Mouse (Mus musculus) hindbrain, embryonic 13.5 days (tissue): ENCODE measurements at regions not wholly inside any gene's neighbourhood (a gene's known extent, or its start where the extent isn't known, plus 50 kb on each side); places are given as distances from the start of the nearest gene placed in this dataset. TPM values are rescaled to one million over a fixed set of nuclear protein-coding genes. Genes with fewer than 3 reads are reported as not detected.

Source experiments
- ATAC-seq: fragments of 200-750 bp; cut with Nextera tagmentation; 2 replicates; pipeline ENCODE4 v1.8.0; 2017; ENCODE audit warnings: moderate TSS enrichment; ENCODE audit not compliant: low FRiP score
- H3K27ac ChIP-seq: fragments of 300-500 bp; sonication (generic); 2 replicates; pipeline ENCODE4 v1.5.1; 2015; ENCODE audit warnings: inconsistent platforms, mild to moderate bottlenecking, moderate library complexity
- H3K27me3 ChIP-seq: fragments of 300-500 bp; sonication (generic); 2 replicates; pipeline ENCODE4 v1.6.1; 2015; ENCODE audit warnings: mild to moderate bottlenecking, inconsistent platforms
- H3K36me3 ChIP-seq: fragments of 300-500 bp; sonication (generic); 2 replicates; pipeline ENCODE4 v1.6.1; 2015; ENCODE audit warnings: mild to moderate bottlenecking, inconsistent platforms
- H3K4me1 ChIP-seq: fragments of 300-500 bp; sonication (generic); replicated peaks from 2 replicates; pipeline ENCODE4 v1.6.1; 2015; ENCODE audit warnings: inconsistent platforms
- H3K4me2 ChIP-seq: fragments of 300-500 bp; sonication (generic); 2 replicates; pipeline ENCODE4 v1.6.1; 2015; ENCODE audit warnings: inconsistent platforms, mild to moderate bottlenecking, moderate library complexity
- H3K4me3 ChIP-seq: fragments of 300-500 bp; sonication (generic); 2 replicates; pipeline ENCODE4 v1.5.1; 2015; ENCODE audit warnings: mild to moderate bottlenecking, inconsistent platforms
- H3K9ac ChIP-seq: fragments of 300-500 bp; sonication (generic); 2 replicates; pipeline ENCODE4 v1.6.1; 2015; ENCODE audit warnings: mild to moderate bottlenecking, inconsistent platforms
- H3K9me3 ChIP-seq: fragments of 300-500 bp; sonication (generic); 2 replicates; pipeline ENCODE4 v1.6.1; 2016; ENCODE audit warnings: inconsistent platforms
- WGBS: fragments of 180-500 bp; shearing (Covaris S2); methylation state at CpG from one replicate; pipeline ENCODE4 v1.1.7; 2015; 5-methylcytosine and 5-hydroxymethylcytosine counted together
- microRNA-seq: library from miRNA; unstranded; fragments of <30 nt; microRNA quantifications from one replicate; pipeline ENCODE4, GENCODE M21; 2016

DNA sequence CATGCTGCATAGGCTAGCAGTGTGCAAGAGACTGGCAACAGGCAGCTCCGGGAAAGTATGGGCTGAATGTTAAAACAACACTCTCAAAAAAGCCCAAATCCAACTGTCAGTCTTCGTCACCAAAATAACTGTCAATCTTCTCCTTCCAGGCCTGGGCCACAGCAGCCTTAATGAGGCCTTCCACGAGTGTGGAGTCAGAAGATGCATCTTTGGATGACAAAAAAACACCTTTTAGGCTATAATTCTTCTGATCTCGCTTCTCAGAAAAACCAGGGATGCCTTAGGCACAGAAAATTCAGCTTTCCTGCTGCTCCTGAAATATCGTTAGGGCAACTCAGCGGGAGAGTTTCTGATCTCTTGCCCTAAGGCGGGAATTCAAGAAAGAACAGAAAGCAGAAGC is 82.2 kb upstream of the Zpld1 start:
- no peaks in the 10 kb centered on the region for H3K4me1 ChIP-seq
- no peak overlapping the region for H3K27ac ChIP-seq
- H3K36me3 ChIP-seq: no peaks in the 10 kb centered on the region
- no peak overlapping the region for H3K4me2 ChIP-seq
- no peaks in the 10 kb centered on the region for H3K27me3 ChIP-seq
- no peak overlapping the region for H3K9ac ChIP-seq
- ATAC-seq: no peak
- no peaks in the 10 kb centered on the region for H3K9me3 ChIP-seq
- H3K4me3 ChIP-seq: no peak overlapping the region
- 73% methylated on average over 7 of the region's 7 CpGs for WGBS

DNA sequence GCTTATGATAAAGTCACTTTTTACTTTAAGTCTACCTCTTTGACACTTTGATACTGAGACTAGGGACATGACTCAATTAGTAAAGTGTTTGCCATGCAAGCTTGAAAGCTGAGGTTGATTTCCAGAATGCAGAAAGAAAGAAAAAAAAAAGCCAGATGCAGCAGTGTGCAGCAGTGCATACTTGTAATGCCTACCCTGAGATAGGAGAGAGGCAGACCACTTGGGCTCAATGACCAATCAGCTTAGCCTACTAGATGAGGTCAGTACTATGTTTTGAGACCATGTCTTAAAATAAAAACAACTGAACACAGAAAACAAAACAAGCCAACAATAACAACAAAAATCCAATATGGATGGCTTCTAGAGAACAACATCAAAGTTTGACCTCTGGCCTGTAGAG is 81.4 kb upstream of the Zpld1 start:
- Histone ChIP-seq H3K27ac (no peak overlapping the region), H3K27me3 (no peaks in the 10 kb centered on the region), H3K4me1 (no peaks in the 10 kb centered on the region), H3K36me3 (no peaks in the 10 kb centered on the region), H3K4me3 (no peak overlapping the region), H3K9ac (no peak overlapping the region), H3K9me3 (no peaks in the 10 kb centered on the region), H3K4me2 (no peak overlapping the region)
- no peak for ATAC-seq

DNA sequence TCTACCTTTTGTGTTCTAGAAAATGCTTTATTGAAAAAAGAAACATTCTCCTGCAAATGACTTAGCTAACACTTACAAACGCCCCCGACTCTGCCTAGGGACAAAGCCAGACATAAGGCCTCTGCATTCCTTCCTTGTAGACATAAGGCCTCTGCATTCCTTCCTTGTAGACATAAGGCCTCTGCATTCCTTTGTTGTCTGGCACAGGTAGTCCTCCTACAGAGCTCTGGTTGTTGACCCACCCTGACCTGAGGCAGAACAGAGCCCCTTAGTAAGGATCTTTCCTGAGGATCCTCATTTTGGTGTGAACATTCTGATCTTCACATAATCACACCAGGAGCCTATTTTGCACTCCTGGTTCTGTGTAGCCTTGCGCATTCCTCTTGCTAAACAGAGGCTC is 80.9 kb upstream of the Zpld1 start:
- Histone ChIP-seq H3K4me1 (no peaks in the 10 kb centered on the region), H3K27me3 (no peaks in the 10 kb centered on the region), H3K27ac (no peak overlapping the region), H3K9ac (no peak overlapping the region), H3K4me3 (no peak overlapping the region), H3K9me3 (no peaks in the 10 kb centered on the region), H3K36me3 (no peaks in the 10 kb centered on the region), H3K4me2 (no peak overlapping the region)
- ATAC-seq: no peak
- 76% methylated on average over 3 of the region's 3 CpGs for WGBS

GRCm38 (mm10) chr16:55375922-55376321 is 78.1 kb upstream of the Zpld1 start:
- Histone ChIP-seq H3K9me3 (no peaks in the 10 kb centered on the region), H3K27me3 (no peaks in the 10 kb centered on the region), H3K9ac (no peak overlapping the region), H3K4me2 (no peak overlapping the region), H3K27ac (no peak overlapping the region), H3K36me3 (no peaks in the 10 kb centered on the region), H3K4me3 (no peak overlapping the region), H3K4me1 (no peaks in the 10 kb centered on the region)
- ATAC-seq: no peak
- 94% methylated on average over 3 of the region's 3 CpGs for WGBS

- Histone ChIP-seq H3K9ac (no peak overlapping the region), H3K4me2 (no peak overlapping the region), H3K27me3 (no peaks in the 10 kb centered on the region), H3K4me3 (no peak overlapping the region), H3K27ac (no peak overlapping the region), H3K9me3 (no peaks in the 10 kb centered on the region), H3K4me1 (no peaks in the 10 kb centered on the region), H3K36me3 (no peaks in the 10 kb centered on the region)
- ATAC-seq: no peak
- WGBS: 66% methylated on average over 4 of the region's 4 CpGs
Observed at GRCm38 (mm10) chr16:55357686-55358085, 59.9 kb upstream of the Zpld1 start.

- Histone ChIP-seq H3K36me3 (no peaks in the 10 kb centered on the region), H3K27me3 (no peaks in the 10 kb centered on the region), H3K9ac (no peak overlapping the region), H3K4me1 (no peaks in the 10 kb centered on the region), H3K4me3 (no peak overlapping the region), H3K9me3 (no peaks in the 10 kb centered on the region), H3K4me2 (no peak overlapping the region), H3K27ac (no peak overlapping the region)
- WGBS: 83% methylated on average over 3 of the region's 3 CpGs
- no peak for ATAC-seq
Observed at GRCm38 (mm10) chr16:55356097-55356496, 58.3 kb upstream of the Zpld1 start.

Small RNA genes in the stretch of these regions (microRNA-seq; reads per million reads assigned to microRNA genes)
- not detected for gene Mir5118
